Mouse (Mus musculus) thymus, adult 2 months (tissue): ENCODE data around the gene Ccl22.

Experiments used
- CTCF ChIP-seq: fragments of 200-500 bp; IDR thresholded peaks from 2 replicates; pipeline ENCODE4 v1.5.1; 2012; ENCODE audit warnings: mild to moderate bottlenecking, control low read depth, low read length, moderate library complexity, borderline replicate concordance; ENCODE audit not compliant: control insufficient read depth, poor library complexity, insufficient read depth; ENCODE audit errors: extremely low read depth
- POLR2A ChIP-seq: fragments of 200-500 bp; IDR thresholded peaks from 2 replicates; pipeline ENCODE4 v1.6.1; 2012; ENCODE audit warnings: mild to moderate bottlenecking, low read length, control low read depth, moderate library complexity; ENCODE audit not compliant: control insufficient read depth, poor library complexity, insufficient read depth; ENCODE audit errors: extremely low read depth

DNA sequence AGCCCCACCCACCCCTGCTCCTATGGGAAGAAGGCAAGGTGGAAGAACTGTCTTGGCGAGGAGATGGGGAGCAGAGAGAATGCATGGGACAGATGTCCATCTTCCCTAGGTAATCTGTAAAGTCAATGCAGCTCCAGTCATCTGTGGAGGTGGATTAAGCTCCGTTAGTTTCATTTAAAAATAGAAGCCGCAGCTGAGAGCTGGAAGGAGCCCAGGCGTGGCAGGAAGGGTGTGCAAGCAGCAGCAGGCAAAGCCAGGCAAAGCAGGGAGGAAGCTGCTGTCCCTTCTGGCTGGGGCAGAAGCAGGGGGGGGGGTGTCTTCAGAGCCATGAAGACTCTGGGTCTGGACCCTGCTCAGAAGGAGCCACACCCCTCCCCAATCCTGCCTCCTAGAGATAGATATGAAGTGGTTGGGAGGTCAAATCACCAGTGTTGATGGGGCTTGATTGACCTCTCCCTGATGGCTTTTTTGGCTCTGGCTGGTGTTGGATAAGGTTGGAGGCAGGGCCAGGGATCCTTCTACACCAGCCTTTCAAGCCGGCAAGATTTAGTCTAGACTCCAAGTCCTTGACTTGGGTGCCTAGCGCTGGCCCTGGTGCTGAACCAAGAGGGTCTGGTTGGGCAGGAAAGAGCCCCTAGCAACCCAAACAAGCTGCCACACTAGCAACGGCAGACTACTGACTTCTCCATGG is 55.0 kb downstream of the Ccl22 start:
- TF ChIP-seq CTCF (no peak), POLR2A (no peak)
